Mouse (Mus musculus) WW6 (cell line): Measurements from ENCODE around the gene Dcdc2b.
A peak's percentile ranks its signal among the peaks of the same experiment; 100 is the strongest.

ENCODE experiments used
- DNase-seq: peaks from one replicate; pipeline ENCODE4 v3.0.0-alpha.2; 2013; ENCODE audit warnings: low read depth, low spot score

Dcdc2b gene

DNA sequence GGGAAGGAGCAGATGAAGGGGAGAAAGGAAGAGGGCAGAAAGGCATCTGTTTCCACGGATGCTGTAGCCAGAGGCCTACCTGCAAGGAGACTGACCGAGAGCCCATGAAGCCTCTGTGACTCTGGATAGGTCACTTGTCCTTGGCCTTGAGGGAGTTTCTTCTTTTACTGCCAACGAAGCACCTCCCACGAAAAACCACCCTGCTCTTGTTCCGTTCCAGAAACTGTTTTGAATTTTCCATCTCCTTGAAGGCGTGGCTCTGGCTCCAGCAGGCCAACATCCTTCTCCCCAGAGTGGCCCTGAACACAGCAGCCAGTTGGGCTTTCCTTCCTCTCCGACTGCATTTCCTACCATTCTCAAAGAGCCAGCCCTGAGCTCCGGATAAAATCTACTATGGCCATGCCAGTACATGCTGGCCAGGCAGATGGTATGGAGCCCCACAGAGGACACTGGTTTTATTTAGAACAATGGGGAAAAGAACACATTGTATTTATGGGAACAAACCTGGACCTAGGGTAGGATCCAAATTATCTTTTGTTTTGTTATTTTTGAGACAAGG is 7.3 kb upstream of the Dcdc2b start:
- no peak for DNase-seq

DNA sequence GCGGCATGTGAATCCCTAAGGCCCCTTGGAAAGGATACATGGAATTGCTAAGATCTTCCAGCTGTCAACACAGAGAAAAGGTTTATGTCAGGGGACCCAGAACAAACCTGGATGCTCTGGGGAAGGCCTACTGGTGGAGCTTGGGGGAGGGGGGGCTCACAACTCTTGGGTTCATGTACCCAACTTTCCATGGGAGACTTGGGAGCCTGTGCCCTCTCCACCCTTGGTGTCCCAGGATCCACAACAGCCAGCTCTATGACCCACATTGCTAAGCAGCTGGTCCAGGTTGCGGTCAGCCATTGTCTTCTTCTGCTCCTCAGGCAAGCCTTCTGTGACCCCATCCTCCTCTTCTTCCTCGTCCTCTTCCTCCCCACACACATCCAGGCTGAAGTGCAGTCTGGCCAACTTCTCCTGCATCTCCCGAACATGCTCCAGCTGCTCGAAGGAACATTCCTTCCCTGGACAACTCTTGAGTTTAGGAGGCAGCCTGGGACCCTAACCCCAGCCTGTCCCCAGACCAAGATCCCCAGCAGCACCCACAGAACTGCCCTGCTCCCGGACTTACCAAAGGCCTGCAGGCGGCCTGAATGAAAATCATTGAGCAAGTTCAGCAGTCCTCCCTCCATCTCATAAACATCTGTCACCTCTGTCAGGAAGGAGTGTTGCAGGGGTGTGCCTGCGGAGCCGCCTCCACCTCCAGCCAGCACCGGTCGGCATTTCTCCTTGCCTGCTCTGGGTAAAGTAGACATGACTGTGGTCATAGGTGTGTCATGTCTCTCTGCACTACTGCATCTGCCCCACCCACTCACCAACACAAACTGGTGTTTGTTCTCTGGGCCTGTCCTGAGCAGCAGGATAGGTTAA is 6.6 kb upstream of the Dcdc2b start:
- DNase-seq = no peak

DNA sequence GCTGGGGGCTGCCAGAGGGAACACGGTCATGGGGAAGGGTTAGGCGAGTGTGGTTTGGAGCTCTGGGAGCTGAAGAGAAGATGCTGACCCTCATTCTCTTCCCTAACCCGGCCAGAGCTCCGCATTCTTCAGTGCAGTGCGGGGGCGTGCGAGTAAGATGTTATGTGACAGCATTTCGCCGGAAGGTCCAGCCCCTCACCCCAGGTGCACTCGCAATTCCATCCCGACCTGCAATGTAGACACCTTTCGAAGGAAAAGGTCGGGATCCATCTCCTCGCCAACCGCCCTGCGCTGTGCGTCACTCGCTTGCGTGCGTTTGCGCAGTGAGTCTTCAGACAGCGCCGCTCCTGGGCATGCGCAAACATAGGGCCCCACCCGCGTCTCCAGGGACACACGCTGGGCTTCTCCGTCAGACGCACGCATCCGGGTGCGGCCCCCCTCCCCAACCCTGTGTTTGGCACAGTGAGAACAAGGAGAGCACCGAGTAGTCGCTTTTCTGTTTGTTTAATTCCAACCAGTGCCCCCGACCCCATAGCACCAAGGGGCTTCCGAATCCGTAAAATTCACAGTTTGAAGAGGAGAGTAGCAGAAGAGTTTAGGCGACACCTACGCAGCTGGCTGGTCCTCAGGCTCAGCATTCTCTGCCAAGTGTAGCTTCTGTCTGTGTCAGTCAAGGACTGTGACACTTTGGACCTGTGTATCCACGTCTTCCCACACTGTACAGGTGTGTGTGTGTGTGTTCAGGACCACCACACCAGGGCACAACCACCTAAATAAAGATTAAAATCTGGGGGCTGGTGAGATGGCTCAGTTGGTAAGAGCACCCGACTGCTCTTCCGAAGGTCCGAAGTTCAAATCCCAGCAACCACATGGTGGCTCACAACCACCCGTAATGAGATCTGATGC is 5.0 kb upstream of the Dcdc2b start, which contains the start of gene Iqcc:
TSS of gene Iqcc (minus strand) at position 314 of the 906 bp plus-strand sequence.
- DNase-seq = peak; percentile 80

DNA sequence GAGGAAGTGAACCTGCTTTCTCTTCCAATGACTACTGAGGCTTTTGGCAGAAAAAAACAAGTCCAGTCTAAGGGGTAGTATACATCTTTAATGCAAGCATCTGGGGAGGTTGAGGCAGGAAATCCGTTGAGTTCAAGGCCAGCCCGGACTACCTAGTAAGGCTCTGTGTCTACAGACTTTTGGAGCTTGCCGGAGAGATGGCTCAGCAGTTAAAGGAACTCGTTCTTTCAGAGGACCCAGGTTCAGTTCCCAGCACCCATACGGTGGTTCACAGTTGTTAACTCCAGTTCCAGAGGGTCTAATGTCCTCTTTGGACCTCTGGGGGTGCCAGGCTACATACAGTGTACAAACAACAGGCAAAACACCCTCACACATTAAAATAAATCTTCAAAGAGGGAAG is 4.0 kb upstream of the Dcdc2b start:
- no peak for DNase-seq

DNA sequence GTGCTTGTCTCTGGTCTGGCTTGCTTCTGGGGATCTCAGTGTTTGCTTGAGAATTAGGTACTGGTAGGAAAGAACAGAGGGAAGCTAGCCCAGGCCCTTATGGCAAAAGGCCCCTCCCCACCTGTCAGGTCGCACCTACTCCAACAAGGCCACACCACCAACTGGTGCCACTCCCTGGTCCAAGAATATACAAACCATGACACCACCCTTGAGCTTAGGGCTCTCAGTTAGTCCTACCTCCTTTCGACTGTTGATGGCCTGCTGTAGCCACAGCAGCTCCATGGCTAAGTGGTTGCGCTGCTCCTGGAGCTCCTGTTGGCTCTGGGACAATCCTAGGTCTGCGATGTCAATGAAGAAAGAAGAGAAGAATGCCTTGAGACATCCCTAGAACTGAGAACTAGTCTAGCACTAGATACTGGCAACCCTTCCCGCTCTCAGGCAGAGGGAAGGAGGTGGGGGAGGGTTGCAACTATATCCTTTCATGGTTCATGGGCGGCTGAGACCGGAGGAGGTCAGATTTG is 3.1 kb upstream of the Dcdc2b start:
- no peak for DNase-seq

DNA sequence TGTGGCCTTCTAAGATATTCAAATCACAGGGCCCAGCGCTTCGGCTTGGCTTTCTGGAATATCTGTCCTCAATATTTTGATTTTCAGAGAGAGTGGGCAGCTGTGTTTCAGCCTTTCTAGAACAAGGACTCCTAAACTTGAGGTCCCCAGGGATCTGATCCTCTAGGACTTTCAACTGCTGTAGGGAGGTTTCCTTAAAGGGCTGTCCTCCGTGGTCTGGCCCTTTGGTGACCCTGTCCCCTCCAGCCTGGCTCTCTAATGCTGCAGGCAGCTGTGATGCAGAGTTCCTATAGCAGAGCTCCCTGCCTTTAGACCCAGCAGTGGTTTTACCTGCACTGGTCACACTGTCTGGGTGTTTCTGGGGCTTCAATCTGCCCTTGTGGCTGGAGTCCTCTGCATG is 2.6 kb upstream of the Dcdc2b start:
- no peak for DNase-seq

DNA sequence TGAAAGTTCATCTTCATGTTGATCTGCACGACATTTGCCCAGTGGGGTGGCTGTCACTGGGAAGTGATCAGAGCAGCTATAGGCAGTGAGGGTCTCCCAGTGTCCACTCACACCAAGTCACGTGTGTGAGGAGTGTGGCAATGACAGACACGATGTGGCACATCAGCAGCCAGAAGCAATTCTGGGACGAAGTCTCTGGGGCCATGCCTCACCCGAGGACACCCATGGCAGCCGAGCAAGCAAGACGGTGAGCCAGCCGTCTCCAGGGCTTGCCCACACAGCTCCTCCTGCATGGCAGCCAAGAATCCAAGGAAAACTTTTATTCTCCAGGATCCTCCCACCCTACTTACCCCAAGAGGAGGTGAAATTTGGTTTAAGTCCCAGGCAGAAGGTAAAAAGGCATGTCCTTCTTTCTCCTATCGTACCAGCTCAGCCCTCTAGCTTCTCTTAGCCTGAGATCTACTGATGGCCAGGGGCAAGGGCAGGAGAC is 1.8 kb upstream of the Dcdc2b start:
- no peak for DNase-seq

DNA sequence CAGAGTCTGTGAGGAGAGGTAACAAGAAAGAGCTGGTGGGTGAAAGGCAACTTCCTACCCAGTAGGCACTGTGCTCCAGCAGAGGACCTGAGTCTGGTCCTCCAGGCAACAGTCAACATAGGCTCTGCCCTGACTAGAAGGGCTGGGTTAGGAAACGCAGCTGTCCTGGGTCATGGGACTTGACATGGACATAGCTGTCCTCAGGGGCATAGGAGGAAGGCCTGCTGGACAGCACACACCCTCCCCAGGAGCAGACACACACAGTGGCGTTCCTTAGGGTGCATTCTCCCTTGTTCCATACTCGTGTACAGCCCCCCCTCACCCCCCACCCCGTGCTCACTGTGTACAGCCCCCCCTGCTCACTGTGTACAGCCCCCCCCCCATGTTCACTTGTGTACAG is 3.6 kb downstream of the Dcdc2b start:
- DNase-seq = no peak

DNA sequence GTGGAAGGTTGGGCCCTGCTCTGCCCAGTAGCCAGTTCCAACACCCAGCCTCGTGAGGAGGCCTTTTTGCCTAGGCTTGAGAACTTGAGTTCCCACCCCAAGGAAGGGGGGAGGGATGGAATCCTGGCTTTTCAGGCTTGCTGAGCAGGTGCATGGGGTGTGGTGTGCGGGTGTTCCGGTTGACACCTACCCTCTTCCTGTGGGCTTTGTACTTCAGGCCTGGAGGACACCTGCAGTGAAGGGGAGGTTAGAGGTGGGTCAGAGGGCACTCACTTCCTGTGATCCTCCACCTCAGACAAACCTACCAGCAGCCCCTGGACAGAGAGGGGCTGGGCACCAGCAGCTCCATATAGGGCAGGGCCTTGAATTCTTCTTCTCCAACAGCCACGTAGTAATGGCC is 4.0 kb downstream of the Dcdc2b start:
- no peak for DNase-seq

DNA sequence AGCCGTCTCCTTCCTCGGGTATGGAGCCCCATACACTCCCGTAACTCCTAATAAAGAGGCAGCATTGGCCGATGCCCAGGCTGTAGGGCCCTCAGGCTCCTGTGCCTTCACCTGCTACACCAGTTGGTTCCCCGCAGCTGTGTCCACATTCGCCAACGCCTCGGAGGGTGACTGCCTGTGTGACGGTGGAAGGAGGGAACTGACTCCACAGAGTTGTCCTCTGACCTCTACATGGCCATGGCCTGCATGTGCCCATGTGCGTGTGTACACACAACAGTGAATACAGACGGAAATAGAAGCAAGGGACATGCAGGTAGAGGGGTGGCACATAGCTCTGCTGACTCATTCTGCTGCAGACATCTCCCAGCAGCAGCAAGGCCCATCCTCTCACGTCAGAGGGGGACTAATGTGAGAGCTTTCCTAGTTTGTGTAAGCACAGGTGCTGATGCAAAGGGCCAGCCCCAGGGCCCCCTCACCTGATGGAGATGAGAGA is 4.9 kb downstream of the Dcdc2b start:
- DNase-seq = no peak

DNA sequence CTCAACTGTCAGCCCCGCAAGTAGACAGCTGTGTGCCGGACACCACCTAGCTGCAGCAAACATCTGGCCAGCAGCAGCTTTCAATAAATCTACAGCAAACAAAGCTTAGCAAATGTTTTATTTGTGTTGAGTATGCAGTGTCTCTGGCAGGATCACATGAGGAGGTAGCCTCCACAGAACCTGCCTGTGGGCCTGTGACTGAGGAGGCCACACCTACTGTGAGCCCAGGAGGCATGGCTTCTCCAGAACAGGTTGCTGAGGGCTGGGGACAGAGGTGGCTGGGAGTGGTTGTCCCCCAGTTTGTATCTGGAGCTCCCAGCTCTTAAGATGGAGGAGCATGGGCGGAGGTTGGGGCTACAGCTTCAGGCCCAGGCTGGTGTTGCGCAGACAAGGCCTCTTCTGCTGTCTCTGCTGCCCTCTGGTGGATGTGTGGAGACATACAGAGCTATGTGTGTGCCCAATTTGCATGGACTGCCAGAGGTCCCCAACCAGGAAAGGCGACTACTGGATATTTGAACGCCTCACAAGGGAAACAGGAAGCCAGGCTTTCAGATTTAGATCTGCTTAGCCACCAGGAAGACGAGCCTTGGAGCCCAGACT is 5.5 kb downstream of the Dcdc2b start:
- DNase-seq = peak; percentile 65

DNA sequence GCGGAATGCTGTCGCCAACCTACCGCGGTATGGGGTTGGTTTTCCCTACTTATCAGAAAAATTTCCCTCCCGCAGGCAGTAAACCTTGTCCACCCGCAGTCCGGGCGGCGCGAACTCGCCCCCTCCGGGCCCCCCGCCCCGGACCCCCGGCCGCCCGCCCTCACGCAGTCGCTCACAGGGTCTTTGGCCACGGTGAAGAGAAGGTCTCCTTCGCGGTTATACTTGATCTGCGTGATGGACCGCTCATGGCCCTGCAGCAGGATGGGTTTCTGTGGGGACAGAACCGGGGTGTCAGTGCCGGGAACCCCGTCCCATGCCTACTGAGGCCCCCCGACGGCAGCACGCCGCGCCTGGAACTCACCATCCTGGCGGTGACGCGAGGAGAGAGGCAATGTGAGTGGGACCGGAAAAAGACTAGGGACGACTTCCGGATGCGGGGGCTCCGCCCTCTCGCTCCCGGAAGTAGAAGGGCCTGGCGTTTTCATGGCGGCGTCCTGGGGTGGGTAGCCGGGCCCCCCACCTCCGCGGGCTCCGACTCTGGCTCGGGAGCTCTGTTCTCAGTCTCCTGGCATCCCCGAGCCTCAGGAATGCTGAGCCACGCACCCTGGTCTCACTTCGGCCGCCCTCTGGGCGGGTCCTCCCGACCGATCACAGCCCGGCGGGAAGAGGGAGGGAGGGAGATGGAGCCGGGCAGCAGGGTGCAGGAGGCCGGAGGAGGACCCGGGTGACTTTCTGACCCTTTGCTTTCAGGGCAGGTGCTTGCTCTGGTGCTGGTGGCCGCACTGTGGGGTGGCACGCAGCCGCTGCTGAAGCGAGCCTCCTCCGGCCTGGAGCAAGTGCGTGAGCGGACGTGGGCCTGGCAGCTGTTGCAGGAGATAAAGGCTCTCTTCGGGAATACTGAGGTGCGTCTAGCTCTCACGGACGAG is 13.6 kb downstream of the Dcdc2b start, which contains the start of the genes Eif3i and Tmem234:
TSS of gene Eif3i (minus strand) at position 416 of the 926 bp plus-strand sequence.
TSS of gene Tmem234 (plus strand) at position 436 of the 926 bp plus-strand sequence.
- DNase-seq = peak; percentile 67

DNA sequence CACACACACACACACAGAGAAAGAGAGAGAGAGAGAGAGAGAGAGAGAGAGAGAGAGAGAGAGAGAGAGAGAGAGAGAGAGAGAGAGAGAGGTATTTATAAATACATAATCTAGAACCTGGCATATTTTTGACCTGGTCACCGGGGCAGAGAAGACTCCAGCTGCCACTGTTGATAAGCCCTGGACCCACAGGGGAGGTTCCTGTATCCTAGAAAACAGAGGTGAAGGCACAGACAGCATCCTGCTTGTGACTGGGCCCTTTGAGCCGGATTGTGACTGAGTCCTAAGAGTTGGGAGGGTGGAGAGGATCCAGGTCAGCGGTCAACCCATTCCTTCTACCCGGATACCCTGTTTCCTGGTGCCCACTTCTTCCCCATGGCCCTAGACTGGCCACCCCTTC is 25.2 kb downstream of the Dcdc2b start:
- no peak for DNase-seq

DNA sequence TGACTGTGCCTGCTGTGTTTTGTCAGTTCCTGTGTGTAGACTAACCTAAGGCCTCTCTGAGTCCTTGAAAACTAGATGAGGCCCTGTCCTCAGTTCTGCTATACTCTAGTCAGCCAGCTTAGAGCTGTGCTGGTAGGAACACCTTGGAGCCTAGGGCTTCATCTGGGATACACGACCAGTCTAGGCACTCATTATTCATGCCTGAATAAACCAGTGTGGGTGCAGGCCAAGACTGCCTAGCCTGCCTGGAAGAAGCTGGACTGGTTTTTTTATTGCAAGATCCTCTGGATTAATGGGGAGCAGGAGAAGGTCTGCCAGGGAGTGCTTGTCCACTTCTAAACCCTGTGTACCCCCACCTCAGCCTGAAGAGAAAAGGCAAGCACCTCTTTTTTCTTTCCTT is 27.1 kb downstream of the Dcdc2b start:
- no peak for DNase-seq

DNA sequence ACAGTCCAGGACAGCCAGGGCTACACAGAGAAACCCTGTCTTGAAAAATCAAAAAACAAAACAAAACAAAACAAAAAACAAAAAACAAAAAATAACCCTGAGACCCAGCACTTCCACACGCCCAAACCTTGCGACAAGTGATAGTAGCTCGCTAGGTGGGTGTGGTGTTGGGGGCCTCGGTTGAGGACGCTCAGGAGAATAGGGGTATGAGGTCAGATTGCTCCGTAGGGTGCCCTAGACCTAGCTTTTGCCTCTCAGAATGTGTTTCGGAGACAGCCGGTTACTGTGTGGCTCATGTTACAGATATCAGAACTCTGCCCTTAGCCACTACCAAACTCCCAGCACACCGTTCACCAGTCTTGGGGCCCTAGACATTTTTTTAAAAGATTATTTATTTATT is 28.3 kb downstream of the Dcdc2b start:
- DNase-seq = no peak

DNA sequence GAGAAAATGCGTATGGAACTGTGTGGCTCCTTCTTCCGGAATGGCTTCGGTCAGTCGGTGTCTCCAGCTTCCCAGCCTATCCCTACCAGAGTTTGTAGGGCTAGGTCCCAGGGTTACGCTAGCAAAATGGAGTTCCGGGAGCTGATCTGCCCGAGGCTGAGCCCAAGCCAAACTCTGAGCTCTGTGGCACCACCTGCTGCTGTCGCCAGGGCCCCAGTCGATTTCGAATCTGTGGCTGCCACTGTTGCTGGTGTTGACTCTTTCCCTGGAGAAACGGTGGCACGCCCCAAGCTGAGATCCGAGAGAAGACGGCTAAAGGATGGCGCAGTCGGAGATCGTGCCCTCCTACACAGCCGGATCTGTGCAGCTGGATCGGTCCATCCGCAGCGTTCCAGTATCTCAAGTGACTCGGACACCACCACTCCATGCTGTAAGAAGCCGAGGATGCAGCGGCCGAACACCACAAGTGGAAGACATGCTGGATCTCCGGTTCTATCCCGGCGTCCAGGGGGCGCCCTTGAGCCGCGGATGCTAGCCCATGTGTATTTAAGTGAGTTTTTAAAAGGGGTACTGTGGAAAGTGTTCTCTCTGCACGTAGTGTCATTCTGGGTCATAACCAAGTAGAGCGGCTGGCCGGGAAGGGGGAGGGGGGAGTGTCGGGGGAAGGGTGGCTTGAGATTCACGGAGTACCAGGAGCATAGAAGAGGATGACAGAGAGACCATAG is 29.0 kb downstream of the Dcdc2b start:
- DNase-seq = peak; percentile 78

DNA sequence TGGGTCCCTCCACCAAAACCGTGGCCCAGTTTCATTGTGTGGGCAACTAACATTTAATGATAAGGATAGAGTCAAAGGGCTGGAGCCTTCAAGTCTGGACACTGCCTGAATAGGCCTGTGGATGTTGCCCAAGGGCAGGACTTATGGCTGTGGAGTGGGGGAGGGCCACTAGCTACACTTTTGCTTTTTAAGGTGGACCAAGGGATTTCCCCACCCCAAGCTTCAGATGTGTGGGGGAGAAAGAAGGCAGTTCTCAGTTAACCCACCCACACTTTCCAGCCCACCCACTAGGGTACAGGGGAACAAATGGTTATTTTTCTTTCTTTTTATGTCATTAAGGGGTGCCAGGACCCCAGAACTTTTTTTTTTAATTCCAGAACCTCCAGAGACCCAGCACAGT is 29.7 kb downstream of the Dcdc2b start:
- DNase-seq = no peak

DNA sequence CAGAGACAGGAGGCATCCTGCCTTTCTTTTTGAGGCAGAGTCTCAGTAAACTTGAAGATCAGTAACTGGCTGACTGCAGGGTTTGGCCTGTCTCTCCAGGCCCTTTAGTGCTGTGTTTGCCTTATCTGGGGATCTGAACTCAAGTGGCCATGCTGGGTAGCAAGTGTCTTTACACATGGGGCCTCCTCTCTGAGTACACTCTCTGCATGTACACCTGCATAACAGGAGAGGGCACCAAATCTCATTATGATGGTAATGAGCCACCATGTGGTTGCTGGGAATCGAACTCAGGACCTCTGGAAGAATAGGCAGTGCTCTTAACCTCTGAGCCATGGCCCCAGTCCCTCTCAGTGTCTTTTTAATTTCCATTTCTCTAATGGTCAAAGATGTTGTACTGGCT is 31.8 kb downstream of the Dcdc2b start:
- no peak for DNase-seq

DNA sequence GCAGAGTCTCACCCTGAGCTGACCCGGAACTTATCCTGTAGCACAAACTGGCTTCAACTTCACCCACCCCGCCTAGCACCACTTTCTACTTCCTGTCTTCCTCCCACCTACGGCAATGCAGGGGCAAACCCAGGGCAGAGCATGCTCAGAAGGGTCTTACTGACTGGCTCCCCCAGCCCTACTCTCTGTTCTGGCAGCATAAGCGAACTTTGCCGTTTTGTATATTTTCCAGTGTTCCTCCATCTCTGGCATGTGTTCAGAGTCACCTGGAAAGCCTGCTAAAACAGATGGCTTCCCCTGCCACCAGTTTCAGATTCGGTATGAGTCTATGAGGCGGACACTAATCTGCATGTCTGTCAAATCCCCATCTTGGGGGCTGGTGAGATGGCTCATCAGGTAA is 33.7 kb downstream of the Dcdc2b start:
- DNase-seq = no peak
